In the genomic region with DNA sequence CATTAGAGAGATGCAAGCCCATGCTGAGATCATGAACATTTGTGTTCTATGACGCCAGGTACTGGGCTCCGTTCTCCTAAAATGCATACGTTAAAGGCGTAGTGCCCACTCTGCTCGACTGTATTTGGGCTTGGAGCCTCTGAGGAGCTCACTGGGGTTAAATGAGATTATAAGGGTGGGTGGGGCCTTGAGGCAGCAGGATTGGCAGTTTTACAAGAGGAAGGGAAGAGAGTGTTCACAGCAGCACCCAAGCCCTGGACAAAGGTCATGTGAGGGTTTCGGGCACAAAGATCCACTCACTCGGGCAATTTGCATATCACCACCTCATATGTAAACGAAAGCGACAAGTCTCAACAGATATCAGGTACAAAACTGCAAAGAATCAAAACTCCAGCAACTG, we compare ENCODE assay signal across 12 mouse cellular contexts. TPM values are rescaled to one million over a fixed set of nuclear protein-coding genes. Genes with fewer than 3 reads are reported as not detected.
A peak's percentile ranks its signal among the peaks of the same experiment; 100 is the strongest.
DNase-seq lines count a peak whose midpoint lies in the region; ATAC-seq lines count a peak whose summit lies in the region.
"Had no signal": no experiment of that assay in that cellular context is flagged by ENCODE, and none has a peak within 500 bp of the region (broad histone marks: within the 10 kb centered on the region; RNA-seq: fewer than 3 reads in every experiment).

No protein-coding gene starts in this region.

- H3K36me3 ChIP-seq in kidney, embryonic 16.5 days (ENCODE audit: insufficient read depth, low read length) = peaks cover 27% of the 10 kb centered on the region
- peaks cover 35% of the 10 kb centered on the region for H3K36me3 ChIP-seq in intestine, embryonic 14.5 days (ENCODE audit: control insufficient read depth, insufficient read depth, low read length)

- peak; percentile 70 for DNase-seq in kidney, adult 11 months
- peak; percentile 46 for DNase-seq in MN1 (ENCODE audit: low spot score)
- no peak for DNase-seq in intestine, embryonic 14.5 days (ENCODE audit: low spot score)
- peak; percentile 66 for DNase-seq in lung, postnatal 36 days
- DNase-seq in embryo, embryonic 10 days (ENCODE audit: low spot score) = no peak
- no peak for DNase-seq in cerebellum, adult 9-11 months
- DNase-seq: right cerebral cortex, postnatal 25 days; thymus, adult 2 months had no signal

- no peak overlapping the region for H3K9ac ChIP-seq in kidney, embryonic 16.5 days (replicated peaks; ENCODE audit: low read length)
- H3K9ac ChIP-seq in intestine, embryonic 14.5 days (ENCODE audit: low read length) = no peak overlapping the region
- H3K9ac ChIP-seq: hindbrain, embryonic 15.5 days; neural tube, embryonic 13.5 days had no signal

- ATAC-seq in kidney, embryonic 16.5 days (ENCODE audit: low FRiP score, low TSS enrichment) = no peak
- peak; percentile 77 for ATAC-seq in intestine, embryonic 14.5 days (replicated peaks; ENCODE audit: low FRiP score, low TSS enrichment, low read depth)
- no peak; the same call in 1 of the 2 replicates for ATAC-seq in megakaryocyte-erythroid progenitor cell, adult 5-6 weeks (replicated peaks; ENCODE audit: low FRiP score, low TSS enrichment, poor library complexity, severe bottlenecking)

- 69% methylated on average over 9 of the region's 9 CpGs for WGBS in kidney, embryonic 16.5 days
- WGBS in intestine, embryonic 14.5 days = 55% methylated on average over 9 of the region's 9 CpGs

- no peak overlapping the region for H3K27ac ChIP-seq in kidney, embryonic 16.5 days (ENCODE audit: low read length)
- 0 out of 2 replicates have a peak overlapping the region, but pooled peaks have one; percentile 10 for H3K27ac ChIP-seq in intestine, embryonic 14.5 days (ENCODE audit: low read depth)
- H3K27ac ChIP-seq: hindbrain, embryonic 15.5 days; neural tube, embryonic 13.5 days had no signal

- H3K4me1 ChIP-seq in kidney, embryonic 16.5 days (ENCODE audit: insufficient read depth, low read length) = peaks cover 43% of the 10 kb centered on the region
- H3K4me1 ChIP-seq in intestine, embryonic 14.5 days (replicated peaks; ENCODE audit: control insufficient read depth, insufficient read depth, low read length) = peaks cover 25% of the 10 kb centered on the region

- H3K9me3 ChIP-seq in kidney, embryonic 16.5 days (ENCODE audit: low read length) = no peaks in the 10 kb centered on the region
- no peaks in the 10 kb centered on the region for H3K9me3 ChIP-seq in intestine, embryonic 14.5 days (ENCODE audit: control insufficient read depth, low read length)
- H3K9me3 ChIP-seq: hindbrain, embryonic 15.5 days; neural tube, embryonic 13.5 days had no signal

- no peaks in the 10 kb centered on the region for H3K27me3 ChIP-seq in kidney, embryonic 16.5 days (ENCODE audit: insufficient read depth, low read length)
- H3K27me3 ChIP-seq in intestine, embryonic 14.5 days (replicated peaks; ENCODE audit: control insufficient read depth, insufficient read depth, low read length) = no peaks in the 10 kb centered on the region
- H3K27me3 ChIP-seq: hindbrain, embryonic 15.5 days; neural tube, embryonic 13.5 days had no signal

- no peak overlapping the region for H3K4me2 ChIP-seq in kidney, embryonic 16.5 days (replicated peaks; ENCODE audit: low read depth, low read length)
- H3K4me2 ChIP-seq in intestine, embryonic 14.5 days (ENCODE audit: low read length) = peak overlapping the region; percentile 22
- H3K4me2 ChIP-seq: hindbrain, embryonic 15.5 days; neural tube, embryonic 13.5 days had no signal

- no peak overlapping the region for H3K4me3 ChIP-seq in kidney, embryonic 16.5 days (ENCODE audit: low read length)
- no peak overlapping the region for H3K4me3 ChIP-seq in intestine, embryonic 14.5 days (ENCODE audit: low read depth, low read length)
- H3K4me3 ChIP-seq: hindbrain, embryonic 15.5 days; neural tube, embryonic 13.5 days had no signal

RNA-seq across cellular contexts. Expression of a gene that starts 26.8 kb away (rescaled TPM):
- 38.3 and 42.8 TPM in 2 replicates for polyA plus RNA-seq in kidney, embryonic 16.5 days (2015; fragmentation: Nextera tagmentation; extraction: Ambion mirVana)
- polyA plus RNA-seq in intestine, embryonic 14.5 days (2014; fragmentation: Nextera tagmentation; extraction: Ambion mirVana) = 52.3 and 59.1 TPM in 2 replicates
- 4.2 and 5.1 TPM in 2 replicates for total RNA-seq in megakaryocyte-erythroid progenitor cell, adult 5-6 weeks (2014; fragmentation: Nextera tagmentation)
- 1.8 and 8.9 TPM in 2 replicates for total RNA-seq in megakaryocyte-erythroid progenitor cell, adult 5-6 weeks (2017)

Comparison
In these comparisons a context has a peak if more than half of its experiments do, and no peak if none do; other contexts are left out.
1. DNase-seq: peak in kidney, adult 11 months (single experiment), MN1 (single experiment) and lung, postnatal 36 days (single experiment); none in intestine, embryonic 14.5 days (single experiment), embryo, embryonic 10 days (single experiment) and cerebellum, adult 9-11 months (single experiment).